Mouse (Mus musculus) limb, embryonic 13.5 days (tissue): Measurements from ENCODE around the gene Add1. TPM values are rescaled to one million over a fixed set of nuclear protein-coding genes. Genes with fewer than 3 reads are reported as not detected.
"Not testable (repeated sequence)": the region's sequence is repeated elsewhere in the genome, so short reads cannot be mapped to it uniquely, and the experiment has no call there.

Experiments used
- ATAC-seq: fragments of 200-750 bp; cut with Nextera tagmentation; 2 replicates; pipeline ENCODE4 v1.8.0; 2017; ENCODE audit warnings: low read depth, moderate number of reproducible peaks, moderate TSS enrichment; ENCODE audit not compliant: low FRiP score
- H3K27ac ChIP-seq: fragments of 300-500 bp; sonication (generic); 2 replicates; pipeline ENCODE4 v1.5.1; 2015; ENCODE audit warnings: inconsistent platforms, mild to moderate bottlenecking, moderate library complexity
- H3K27me3 ChIP-seq: fragments of 300-500 bp; sonication (generic); 2 replicates; pipeline ENCODE4 v1.6.1; 2015; ENCODE audit warnings: mild to moderate bottlenecking, inconsistent platforms
- H3K36me3 ChIP-seq: fragments of 300-500 bp; sonication (generic); 2 replicates; pipeline ENCODE4 v1.6.1; 2015; ENCODE audit warnings: inconsistent platforms, mild to moderate bottlenecking, moderate library complexity
- H3K4me1 ChIP-seq: fragments of 300-500 bp; sonication (generic); 2 replicates; pipeline ENCODE4 v1.6.1; 2015; ENCODE audit warnings: inconsistent platforms
- H3K4me2 ChIP-seq: fragments of 300-500 bp; sonication (generic); replicated peaks from 2 replicates; pipeline ENCODE4 v1.6.1; 2015; ENCODE audit warnings: inconsistent platforms, mild to moderate bottlenecking, moderate library complexity
- H3K4me3 ChIP-seq: fragments of 300-500 bp; sonication (generic); 2 replicates; pipeline ENCODE4 v1.5.1; 2015; ENCODE audit warnings: moderate library complexity, mild to moderate bottlenecking, inconsistent platforms
- H3K9ac ChIP-seq: fragments of 300-500 bp; sonication (generic); 2 replicates; pipeline ENCODE4 v1.6.1; 2015; ENCODE audit warnings: mild to moderate bottlenecking, inconsistent platforms
- H3K9me3 ChIP-seq: fragments of 300-500 bp; sonication (generic); 2 replicates; pipeline ENCODE4 v1.6.1; 2016; ENCODE audit warnings: inconsistent platforms
- WGBS: fragments of 180-500 bp; shearing (Covaris S2); methylation state at CpG from one replicate; pipeline ENCODE4 v1.1.7; 2015; 5-methylcytosine and 5-hydroxymethylcytosine counted together
- polyA plus RNA-seq: library from polyadenylated mRNA; unstranded; fragments of >200 nt; fragmentation: Nextera tagmentation; extraction: Ambion mirVana; gene quantifications from 2 replicates; pipeline ENCODE4 v1.2.1, GENCODE M21; 2015

Gene Add1
- polyA plus RNA-seq, 1 experiment from 2014 or later = 200 TPM

- Histone ChIP-seq H3K9ac (no peak overlapping the region), H3K4me3 (no peak overlapping the region), H3K36me3 (peaks cover 54% of the 10 kb centered on the region), H3K27ac (no peak overlapping the region), H3K27me3 (no peaks in the 10 kb centered on the region), H3K4me1 (no peaks in the 10 kb centered on the region), H3K4me2 (no peak overlapping the region), H3K9me3 (no peaks in the 10 kb centered on the region)
- WGBS = 100% methylated on average over 1 of the region's 1 CpGs
- no peak for ATAC-seq
These were observed 9.6 kb upstream of the Add1 start for GRCm38 (mm10) chr5:34563854-34564253.

- 85% methylated on average over 4 of the region's 4 CpGs for WGBS
- no peak overlapping the region for H3K4me2 ChIP-seq
- no peak overlapping the region for H3K9ac ChIP-seq
- no peaks in the 10 kb centered on the region for H3K27me3 ChIP-seq
- H3K36me3 ChIP-seq = peaks cover 49% of the 10 kb centered on the region
- ATAC-seq = no peak
- no peaks in the 10 kb centered on the region for H3K9me3 ChIP-seq
- no peak overlapping the region for H3K4me3 ChIP-seq
- H3K4me1 ChIP-seq = no peaks in the 10 kb centered on the region
- H3K27ac ChIP-seq = no peak overlapping the region
These were observed 9.2 kb upstream of the Add1 start for GRCm38 (mm10) chr5:34564291-34564690.

- no peak overlapping the region for H3K4me3 ChIP-seq
- no peak overlapping the region for H3K4me2 ChIP-seq
- no peaks in the 10 kb centered on the region for H3K27me3 ChIP-seq
- WGBS = 76% methylated on average over 7 of the region's 7 CpGs
- peaks cover 35% of the 10 kb centered on the region for H3K36me3 ChIP-seq
- ATAC-seq = no peak
- no peaks in the 10 kb centered on the region for H3K9me3 ChIP-seq
- H3K27ac ChIP-seq = no peak overlapping the region
- no peaks in the 10 kb centered on the region for H3K4me1 ChIP-seq
- no peak overlapping the region for H3K9ac ChIP-seq
These were observed 7.8 kb upstream of the Add1 start for GRCm38 (mm10) chr5:34565545-34566283.

GRCm38 (mm10) chr5:34571551-34571950 lies 1.9 kb upstream of the Add1 start:
- Histone ChIP-seq H3K4me1 (peaks cover 16% of the 10 kb centered on the region), H3K27me3 (no peaks in the 10 kb centered on the region), H3K4me3 (no peak overlapping the region), H3K9me3 (no peaks in the 10 kb centered on the region), H3K27ac (no peak overlapping the region), H3K36me3 (no peaks in the 10 kb centered on the region), H3K9ac (no peak overlapping the region), H3K4me2 (no peak overlapping the region)
- ATAC-seq = no peak
- WGBS = 69% methylated on average over 3 of the region's 3 CpGs

- peak overlapping the region; percentile 28; the same call in 1 of the 2 replicates for H3K27ac ChIP-seq
- not testable (repeated sequence) for H3K9me3 ChIP-seq, H3K27me3 ChIP-seq, ATAC-seq, H3K36me3 ChIP-seq
- peaks cover 16% of the 10 kb centered on the region for H3K4me1 ChIP-seq
- WGBS = 50% methylated on average over 4 of the region's 4 CpGs
- H3K4me3 ChIP-seq = peak overlapping the region; percentile 92
- peak overlapping the region; percentile 93; the same call in 1 of the 2 replicates for H3K9ac ChIP-seq
- peak overlapping the region; percentile 72 for H3K4me2 ChIP-seq
These were observed 896 bp upstream of the Add1 start for GRCm38 (mm10) chr5:34572568-34572967.

GRCm38 (mm10) chr5:34574721-34575120 lies 1.3 kb downstream of the Add1 start:
- no peak for ATAC-seq
- H3K9ac ChIP-seq = peak overlapping the region; percentile 93
- peak overlapping the region; percentile 66 for H3K4me2 ChIP-seq
- H3K27me3 ChIP-seq = no peaks in the 10 kb centered on the region
- no peaks in the 10 kb centered on the region for H3K9me3 ChIP-seq
- H3K4me1 ChIP-seq = peaks cover 16% of the 10 kb centered on the region
- H3K36me3 ChIP-seq = peaks cover 8% of the 10 kb centered on the region
- 37% methylated on average over 10 of the region's 10 CpGs for WGBS
- peak overlapping the region; percentile 92 for H3K4me3 ChIP-seq
- H3K27ac ChIP-seq = peak overlapping the region; percentile 87; the same call in 1 of the 2 replicates

GRCm38 (mm10) chr5:34576286-34576685 lies 2.8 kb downstream of the Add1 start:
- Histone ChIP-seq H3K4me3 (no peak overlapping the region), H3K4me1 (peaks cover 16% of the 10 kb centered on the region), H3K27ac (no peak overlapping the region), H3K9me3 (no peaks in the 10 kb centered on the region), H3K27me3 (no peaks in the 10 kb centered on the region), H3K4me2 (no peak overlapping the region), H3K36me3 (peaks cover 8% of the 10 kb centered on the region), H3K9ac (no peak overlapping the region)
- ATAC-seq = no peak
- 90% methylated on average over 1 of the region's 1 CpGs for WGBS

GRCm38 (mm10) chr5:34578038-34578655 lies 4.7 kb downstream of the Add1 start:
- H3K4me3 ChIP-seq = no peak overlapping the region
- H3K9me3 ChIP-seq = no peaks in the 10 kb centered on the region
- ATAC-seq = no peak
- no peaks in the 10 kb centered on the region for H3K27me3 ChIP-seq
- no peak overlapping the region for H3K27ac ChIP-seq
- WGBS = 97% methylated on average over 7 of the region's 7 CpGs
- no peak overlapping the region for H3K4me2 ChIP-seq
- peaks cover 8% of the 10 kb centered on the region for H3K36me3 ChIP-seq
- no peak overlapping the region for H3K9ac ChIP-seq
- H3K4me1 ChIP-seq = peaks cover 17% of the 10 kb centered on the region

GRCm38 (mm10) chr5:34579377-34579776 lies 5.9 kb downstream of the Add1 start:
- H3K27ac ChIP-seq = no peak overlapping the region
- no peak overlapping the region for H3K4me3 ChIP-seq
- 84% methylated on average over 3 of the region's 3 CpGs for WGBS
- no peaks in the 10 kb centered on the region for H3K27me3 ChIP-seq
- ATAC-seq = no peak
- H3K36me3 ChIP-seq = peaks cover 12% of the 10 kb centered on the region
- 0 out of 2 replicates have a peak, but pooled peaks cover 3% of the 10 kb centered on the region for H3K9me3 ChIP-seq
- H3K4me2 ChIP-seq = no peak overlapping the region
- no peak overlapping the region for H3K9ac ChIP-seq
- H3K4me1 ChIP-seq = peaks cover 17% of the 10 kb centered on the region

GRCm38 (mm10) chr5:34581671-34582313 lies 8.3 kb downstream of the Add1 start:
- WGBS = 58% methylated on average over 9 of the region's 10 CpGs

GRCm38 (mm10) chr5:34582314-34582675 lies 8.8 kb downstream of the Add1 start:
- no peak overlapping the region for H3K27ac ChIP-seq
- 0 out of 2 replicates have a peak, but pooled peaks cover 3% of the 10 kb centered on the region for H3K9me3 ChIP-seq
- no peak for ATAC-seq
- H3K9ac ChIP-seq = no peak overlapping the region
- no peaks in the 10 kb centered on the region for H3K27me3 ChIP-seq
- 85% methylated on average over 5 of the region's 5 CpGs for WGBS
- H3K4me3 ChIP-seq = no peak overlapping the region
- H3K36me3 ChIP-seq = peaks cover 9% of the 10 kb centered on the region
- 0 out of 2 replicates have a peak, but pooled peaks cover 6% of the 10 kb centered on the region for H3K4me1 ChIP-seq
- no peak overlapping the region for H3K4me2 ChIP-seq

More at GRCm38 (mm10) chr5:34581671-34582313, 8.3 kb downstream of the Add1 start:
- ATAC-seq = peak; percentile 86
- H3K4me1 ChIP-seq, H3K9me3 ChIP-seq, H3K9ac ChIP-seq, H3K27me3 ChIP-seq, H3K4me3 ChIP-seq, H3K4me2 ChIP-seq, H3K27ac ChIP-seq: not testable (repeated sequence)
- H3K36me3 ChIP-seq = peaks cover 12% of the 10 kb centered on the region

GRCm38 (mm10) chr5:34585216-34585615 lies 11.8 kb downstream of the Add1 start:
- H3K36me3 ChIP-seq = peaks cover 4% of the 10 kb centered on the region; the same call in 1 of the 2 replicates
- no peaks in the 10 kb centered on the region for H3K27me3 ChIP-seq
- 0 out of 2 replicates have a peak, but pooled peaks cover 3% of the 10 kb centered on the region for H3K9me3 ChIP-seq
- ATAC-seq = no peak
- no peak overlapping the region for H3K4me3 ChIP-seq
- no peak overlapping the region for H3K4me2 ChIP-seq
- H3K27ac ChIP-seq = no peak overlapping the region
- H3K9ac ChIP-seq = no peak overlapping the region
- 65% methylated on average over 5 of the region's 5 CpGs for WGBS
- peaks cover 9% of the 10 kb centered on the region; the same call in 1 of the 2 replicates for H3K4me1 ChIP-seq
